Comparison of ENCODE assay signal across 20 mouse cellular contexts in genomic region chr11:35558311-35558710, GRCm38 (mm10).
DNase-seq lines count a peak whose midpoint lies in the region; ATAC-seq and TF ChIP-seq lines count a peak whose summit lies in the region.
"Had no signal": no experiment of that assay in that cellular context is flagged by ENCODE, and none has a peak within 500 bp of the region (broad histone marks: within the 10 kb centered on the region; RNA-seq: fewer than 3 reads in every experiment).

No protein-coding gene starts in this region.

- H3K4me1 ChIP-seq in limb, embryonic 12.5 days (replicated peaks), result peaks cover 82% of the 10 kb centered on the region
- H3K4me1 ChIP-seq in limb, embryonic 10.5 days, result peaks cover 66% of the 10 kb centered on the region
- H3K4me1 ChIP-seq in hindbrain, embryonic 16.5 days (ENCODE audit: control insufficient read depth, insufficient read depth, low read depth, low read length), result peaks cover 6% of the 10 kb centered on the region; the same call in 1 of the 2 replicates
- H3K4me1 ChIP-seq in liver, postnatal 0 days (ENCODE audit: insufficient read depth), result no peaks in the 10 kb centered on the region
- H3K4me1 ChIP-seq: heart, embryonic 15.5 days had no signal

- H3K27me3 ChIP-seq in limb, embryonic 12.5 days, result no peaks in the 10 kb centered on the region
- 0 out of 2 replicates have a peak, but pooled peaks cover under 1% of the 10 kb centered on the region for H3K27me3 ChIP-seq in limb, embryonic 10.5 days (ENCODE audit: low read depth, poor library complexity, severe bottlenecking)
- H3K27me3 ChIP-seq in hindbrain, embryonic 16.5 days (replicated peaks; ENCODE audit: control insufficient read depth, insufficient read depth, low read length), result no peaks in the 10 kb centered on the region
- no peaks in the 10 kb centered on the region for H3K27me3 ChIP-seq in liver, postnatal 0 days (ENCODE audit: insufficient read depth, low read length)
- H3K27me3 ChIP-seq: embryonic facial prominence, embryonic 12.5 days; heart, embryonic 15.5 days; hindbrain, embryonic 15.5 days had no signal

- TF ChIP-seq CTCF in liver, postnatal 0 days (IDR thresholded peaks at IDR 0.05; ENCODE audit: low read depth), result no peak

- H3K4me3 ChIP-seq in limb, embryonic 12.5 days (replicated peaks), result no peak overlapping the region
- H3K4me3 ChIP-seq in limb, embryonic 10.5 days, result no peak overlapping the region
- H3K4me3 ChIP-seq in hindbrain, embryonic 16.5 days (ENCODE audit: low read length), result no peak overlapping the region
- no peak overlapping the region for H3K4me3 ChIP-seq in liver, postnatal 0 days (ENCODE audit: low read depth, low read length)
- H3K4me3 ChIP-seq: embryonic facial prominence, embryonic 12.5 days; forebrain, embryonic 15.5 days; heart, adult 2 months; heart, embryonic 15.5 days; hindbrain, embryonic 15.5 days had no signal

- H3K27ac ChIP-seq in limb, embryonic 12.5 days, result peak overlapping the region; percentile 17; the same call in 1 of the 2 replicates
- no peak overlapping the region for H3K27ac ChIP-seq in limb, embryonic 10.5 days
- no peak overlapping the region for H3K27ac ChIP-seq in hindbrain, embryonic 16.5 days (ENCODE audit: low read depth, low read length)
- H3K27ac ChIP-seq in liver, postnatal 0 days (ENCODE audit: low read depth), result no peak overlapping the region
- H3K27ac ChIP-seq: embryonic facial prominence, embryonic 12.5 days; forebrain, embryonic 15.5 days; heart, adult 2 months; heart, embryonic 15.5 days; hindbrain, embryonic 15.5 days had no signal

- 77% methylated on average over 2 of the region's 2 CpGs for WGBS in limb, embryonic 12.5 days
- WGBS in limb, embryonic 10.5 days, result 86% methylated on average over 2 of the region's 2 CpGs
- WGBS in hindbrain, embryonic 16.5 days, result 55% methylated on average over 2 of the region's 2 CpGs
- 68% methylated on average over 2 of the region's 2 CpGs for WGBS in liver, postnatal 0 days (ENCODE audit: insufficient replicate concordance)

- no peak for TF ChIP-seq EP300 in liver, postnatal 0 days (IDR thresholded peaks at IDR 0.05; ENCODE audit: low read depth)

- no peak for DNase-seq in limb, embryonic 10.5 days (ENCODE audit: low spot score)
- DNase-seq in MN1 (ENCODE audit: low spot score), result peak; percentile 98
- peak; percentile 49 for DNase-seq in Muller cell, postnatal 12 days (ENCODE audit: inconsistent ontology term)
- no peak for DNase-seq in layer of hippocampus, adult 9-11 months
- no peak for DNase-seq in liver, postnatal 0 days
- no peak for DNase-seq in spleen, postnatal 36 days (ENCODE audit: low spot score in 2 of 2)
- DNase-seq: adrenal gland, postnatal 10 days; cerebellum, adult 11 months; cerebellum, adult 8-10 months; cerebellum, postnatal 14 days; gastrocnemius, postnatal 36 days; heart, adult 2 months; heart, postnatal 14 days had no signal

- no peak overlapping the region for H3K4me2 ChIP-seq in limb, embryonic 12.5 days
- H3K4me2 ChIP-seq in hindbrain, embryonic 16.5 days (ENCODE audit: low read length), result no peak overlapping the region
- H3K4me2 ChIP-seq in liver, postnatal 0 days (ENCODE audit: low read depth, low read length), result no peak overlapping the region
- H3K4me2 ChIP-seq: embryonic facial prominence, embryonic 12.5 days; forebrain, embryonic 15.5 days; heart, embryonic 11.5 days; heart, embryonic 15.5 days; hindbrain, embryonic 15.5 days had no signal

- no peak for ATAC-seq in limb, embryonic 12.5 days (ENCODE audit: insufficient number of reproducible peaks, insufficient read depth, low FRiP score, low TSS enrichment, low read depth)
- 0 out of 2 replicates have a peak, but pooled peaks have one; percentile 19 for ATAC-seq in hindbrain, embryonic 16.5 days
- no peak for ATAC-seq in liver, postnatal 0 days
- ATAC-seq: forebrain, embryonic 15.5 days had no signal

- H3K9me3 ChIP-seq in limb, embryonic 12.5 days, result no peaks in the 10 kb centered on the region
- H3K9me3 ChIP-seq in limb, embryonic 10.5 days (replicated peaks), result no peaks in the 10 kb centered on the region
- no peaks in the 10 kb centered on the region for H3K9me3 ChIP-seq in hindbrain, embryonic 16.5 days (ENCODE audit: control insufficient read depth, low read length)
- H3K9me3 ChIP-seq in liver, postnatal 0 days (ENCODE audit: low read length), result no peaks in the 10 kb centered on the region
- H3K9me3 ChIP-seq: embryonic facial prominence, embryonic 12.5 days; forebrain, embryonic 15.5 days; heart, embryonic 15.5 days; hindbrain, embryonic 15.5 days had no signal

- no peaks in the 10 kb centered on the region for H3K36me3 ChIP-seq in limb, embryonic 12.5 days
- no peaks in the 10 kb centered on the region for H3K36me3 ChIP-seq in limb, embryonic 10.5 days
- no peaks in the 10 kb centered on the region for H3K36me3 ChIP-seq in hindbrain, embryonic 16.5 days (ENCODE audit: control insufficient read depth, insufficient read depth, low read length)
- no peaks in the 10 kb centered on the region for H3K36me3 ChIP-seq in liver, postnatal 0 days (replicated peaks; ENCODE audit: insufficient read depth, low read length)
- H3K36me3 ChIP-seq: embryonic facial prominence, embryonic 12.5 days; forebrain, embryonic 15.5 days; heart, embryonic 15.5 days; hindbrain, embryonic 15.5 days had no signal

- H3K9ac ChIP-seq in limb, embryonic 12.5 days (replicated peaks), result no peak overlapping the region
- H3K9ac ChIP-seq in hindbrain, embryonic 16.5 days (ENCODE audit: low read depth, low read length), result no peak overlapping the region
- H3K9ac ChIP-seq in liver, postnatal 0 days (replicated peaks), result no peak overlapping the region
- H3K9ac ChIP-seq: embryonic facial prominence, embryonic 12.5 days; forebrain, embryonic 15.5 days; heart, embryonic 15.5 days; hindbrain, embryonic 15.5 days had no signal

Comparison
In these comparisons a context has a peak if more than half of its experiments do, and no peak if none do; other contexts are left out.
1. DNase-seq: peak in MN1 (single experiment) and Muller cell, postnatal 12 days (single experiment); none in limb, embryonic 10.5 days (single experiment), layer of hippocampus, adult 9-11 months (single experiment), liver, postnatal 0 days (single experiment) and spleen, postnatal 36 days (0 of 2).